Mouse (Mus musculus) lung, postnatal 0 days (tissue): ENCODE data around the gene Tmem136. TPM values are rescaled to one million over a fixed set of nuclear protein-coding genes. Genes with fewer than 3 reads are reported as not detected.
A peak's percentile ranks its signal among the peaks of the same experiment; 100 is the strongest.

Experiments
- ATAC-seq: fragments of 200-750 bp; cut with Nextera tagmentation; 2 replicates; pipeline ENCODE4 v1.8.0; 2017; ENCODE audit warnings: moderate library complexity
- DNase-seq: peaks from one replicate; pipeline ENCODE4 v3.0.0-alpha.2; 2016; ENCODE audit warnings: low spot score
- H3K27ac ChIP-seq: fragments of 300-500 bp; sonication (generic); 2 replicates; pipeline ENCODE4 v1.5.1; 2014; ENCODE audit warnings: antibody characterized with exemption, mild to moderate bottlenecking, low read length, mixed read lengths
- H3K27me3 ChIP-seq: fragments of 300-500 bp; sonication (generic); replicated peaks from 2 replicates; pipeline ENCODE4 v1.6.1; 2014; ENCODE audit warnings: low read length, mixed read lengths; ENCODE audit not compliant: insufficient read depth
- H3K36me3 ChIP-seq: fragments of 300-500 bp; sonication (generic); 2 replicates; pipeline ENCODE4 v1.6.1; 2014; ENCODE audit warnings: low read length, mixed read lengths; ENCODE audit not compliant: insufficient read depth
- H3K4me1 ChIP-seq: fragments of 300-500 bp; sonication (generic); 2 replicates; pipeline ENCODE4 v1.6.1; 2014; ENCODE audit warnings: antibody characterized with exemption, low read depth, low read length, mixed read lengths; ENCODE audit not compliant: insufficient read depth
- H3K4me2 ChIP-seq: fragments of 300-500 bp; sonication (generic); replicated peaks from 2 replicates; pipeline ENCODE4 v1.6.1; 2014; ENCODE audit warnings: low read depth, mild to moderate bottlenecking, low read length, moderate library complexity, mixed read lengths
- H3K4me3 ChIP-seq: fragments of 300-500 bp; sonication (generic); 2 replicates; pipeline ENCODE4 v1.5.1; 2014; ENCODE audit warnings: low read depth, low read length
- H3K9ac ChIP-seq: fragments of 300-500 bp; sonication (generic); replicated peaks from 2 replicates; pipeline ENCODE4 v1.6.1; 2014; ENCODE audit warnings: low read depth, mild to moderate bottlenecking
- H3K9me3 ChIP-seq: fragments of 300-500 bp; sonication (generic); 2 replicates; pipeline ENCODE4 v1.6.1; 2016; ENCODE audit warnings: low read length, mixed read lengths
- CTCF ChIP-seq: IDR thresholded peaks from 2 replicates; pipeline ENCODE4 v1.5.1; 2016; ENCODE audit warnings: antibody characterized with exemption, mild to moderate bottlenecking
- EP300 ChIP-seq: IDR thresholded peaks from 2 replicates; pipeline ENCODE4 v1.6.1; 2016; ENCODE audit warnings: antibody characterized with exemption, mild to moderate bottlenecking, control low read depth
- WGBS: fragments of 180-500 bp; shearing (Covaris S2); extraction: QIAGEN DNeasy Blood & Tissue Kit; methylation state at CpG from one replicate; pipeline ENCODE4 v1.1.7; 2014; 5-methylcytosine and 5-hydroxymethylcytosine counted together
- polyA plus RNA-seq: library from polyadenylated mRNA; unstranded; fragments of >200 nt; fragmentation: Nextera tagmentation; extraction: Ambion mirVana; gene quantifications from 2 replicates; pipeline ENCODE4 v1.2.1, GENCODE M21; 2015

Tmem136 gene
- polyA plus RNA-seq, 1 experiment from 2014 or later: 2.8 TPM

GRCm38 (mm10) chr9:43106426-43107186 lies 9.8 kb downstream of the Tmem136 start:
- H3K27ac ChIP-seq: peak overlapping the region; percentile 97
- H3K4me1 ChIP-seq: peaks cover 6% of the 10 kb centered on the region; the same call in 1 of the 2 replicates
- WGBS: 7% methylated on average over 22 of the region's 22 CpGs
- H3K9ac ChIP-seq: peak overlapping the region; percentile 87
- ATAC-seq (peak; percentile 3; the same call in 1 of the 2 replicates), DNase-seq (peak; percentile 63)
- TF ChIP-seq CTCF (no peak), EP300 (no peak)
- peak overlapping the region; percentile 78 for H3K4me2 ChIP-seq
- no peaks in the 10 kb centered on the region for H3K36me3 ChIP-seq
- H3K9me3 ChIP-seq: no peaks in the 10 kb centered on the region
- H3K4me3 ChIP-seq: peak overlapping the region; percentile 95
- no peaks in the 10 kb centered on the region for H3K27me3 ChIP-seq

- Histone ChIP-seq H3K4me3 (peak overlapping the region; percentile 95), H3K4me1 (peaks cover 6% of the 10 kb centered on the region; the same call in 1 of the 2 replicates), H3K9ac (peak overlapping the region; percentile 87), H3K4me2 (peak overlapping the region; percentile 78), H3K27ac (peak overlapping the region; percentile 97), H3K27me3 (no peaks in the 10 kb centered on the region), H3K9me3 (no peaks in the 10 kb centered on the region), H3K36me3 (no peaks in the 10 kb centered on the region)
- peak; percentile 78 for TF ChIP-seq EP300
- TF ChIP-seq CTCF: no peak
- peak; percentile 82 for ATAC-seq
- under 1% methylated on average over 41 of the region's 91 CpGs for WGBS
- DNase-seq: peak; percentile 96
These were observed 10.6 kb downstream of the Tmem136 start for GRCm38 (mm10) chr9:43105664-43106361.

DNA sequence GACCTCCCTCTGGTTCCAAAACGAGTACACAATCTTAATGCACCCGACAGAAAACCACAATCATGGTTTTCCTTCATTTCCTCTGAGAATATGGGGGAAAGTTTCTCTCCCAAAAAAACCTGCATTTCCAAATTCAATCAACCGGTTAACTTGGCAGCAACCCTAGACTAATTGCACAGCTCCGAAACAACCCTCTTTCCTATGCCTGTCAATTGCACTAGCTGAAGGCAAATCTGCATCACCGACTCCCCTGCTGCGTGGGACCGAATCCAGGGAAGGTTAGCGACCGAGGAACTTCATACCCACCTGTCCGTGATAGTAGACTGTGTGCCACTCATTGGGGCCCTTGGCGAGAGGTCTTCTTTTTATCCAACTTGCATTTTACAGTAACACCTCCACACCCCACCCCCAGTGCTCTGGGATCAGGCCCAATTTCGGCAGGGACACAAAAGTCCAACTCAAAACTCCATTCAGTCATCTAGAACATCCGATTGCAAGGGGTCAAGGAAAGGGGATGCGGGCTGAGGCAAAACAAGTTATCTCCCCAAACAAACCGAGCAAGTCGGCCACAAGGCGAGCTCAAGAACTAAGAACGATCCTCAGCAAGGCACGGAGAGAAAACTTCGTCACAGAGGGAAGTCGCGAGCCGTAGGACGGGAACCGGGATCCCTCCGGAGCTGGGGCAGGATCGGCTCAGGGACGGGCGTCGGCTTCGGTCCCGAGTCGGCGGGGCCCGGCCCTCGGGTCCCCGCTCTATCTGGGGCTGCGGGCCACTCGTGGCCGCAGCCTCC lies 11.3 kb downstream of the Tmem136 start:
- TF ChIP-seq EP300 (no peak), CTCF (no peak)

DNA sequence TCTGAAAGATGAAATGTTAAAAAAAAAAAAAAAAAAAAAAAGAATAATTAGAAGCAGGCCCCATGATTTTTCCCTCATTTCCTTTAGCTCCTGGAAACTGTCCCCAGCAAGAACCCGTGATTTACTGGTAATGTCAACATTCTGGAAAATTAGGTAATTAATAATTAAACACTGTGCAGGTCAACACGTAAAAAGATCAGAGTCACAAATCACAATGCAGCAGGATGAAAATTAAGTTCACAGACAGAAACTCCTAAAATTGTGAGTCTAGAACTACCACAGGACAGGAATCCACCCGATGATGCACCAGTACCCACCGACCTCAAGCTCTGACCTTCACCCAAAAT lies 11.9 kb downstream of the Tmem136 start:
- no peak for ATAC-seq
- peak overlapping the region; percentile 78 for H3K4me2 ChIP-seq
- DNase-seq: no peak
- TF ChIP-seq EP300 (no peak), CTCF (no peak)
- no peaks in the 10 kb centered on the region for H3K36me3 ChIP-seq
- H3K4me3 ChIP-seq: peak overlapping the region; percentile 95
- H3K27ac ChIP-seq: peak overlapping the region; percentile 97
- peaks cover 6% of the 10 kb centered on the region; the same call in 1 of the 2 replicates for H3K4me1 ChIP-seq
- peak overlapping the region; percentile 87 for H3K9ac ChIP-seq
- WGBS: 0% methylated on average over 4 of the region's 4 CpGs
- H3K27me3 ChIP-seq: no peaks in the 10 kb centered on the region
- H3K9me3 ChIP-seq: no peaks in the 10 kb centered on the region

More for the DNA sequence above, 11.3 kb downstream of the Tmem136 start:
- H3K27me3 ChIP-seq: no peaks in the 10 kb centered on the region
- no peak for ATAC-seq
- peak overlapping the region; percentile 95 for H3K4me3 ChIP-seq
- H3K9me3 ChIP-seq: no peaks in the 10 kb centered on the region
- peak overlapping the region; percentile 87 for H3K9ac ChIP-seq
- H3K4me2 ChIP-seq: peak overlapping the region; percentile 78
- H3K4me1 ChIP-seq: peaks cover 6% of the 10 kb centered on the region; the same call in 1 of the 2 replicates
- DNase-seq: peak; percentile 49
- WGBS: 2% methylated on average over 37 of the region's 40 CpGs
- peak overlapping the region; percentile 97 for H3K27ac ChIP-seq
- H3K36me3 ChIP-seq: no peaks in the 10 kb centered on the region

DNA sequence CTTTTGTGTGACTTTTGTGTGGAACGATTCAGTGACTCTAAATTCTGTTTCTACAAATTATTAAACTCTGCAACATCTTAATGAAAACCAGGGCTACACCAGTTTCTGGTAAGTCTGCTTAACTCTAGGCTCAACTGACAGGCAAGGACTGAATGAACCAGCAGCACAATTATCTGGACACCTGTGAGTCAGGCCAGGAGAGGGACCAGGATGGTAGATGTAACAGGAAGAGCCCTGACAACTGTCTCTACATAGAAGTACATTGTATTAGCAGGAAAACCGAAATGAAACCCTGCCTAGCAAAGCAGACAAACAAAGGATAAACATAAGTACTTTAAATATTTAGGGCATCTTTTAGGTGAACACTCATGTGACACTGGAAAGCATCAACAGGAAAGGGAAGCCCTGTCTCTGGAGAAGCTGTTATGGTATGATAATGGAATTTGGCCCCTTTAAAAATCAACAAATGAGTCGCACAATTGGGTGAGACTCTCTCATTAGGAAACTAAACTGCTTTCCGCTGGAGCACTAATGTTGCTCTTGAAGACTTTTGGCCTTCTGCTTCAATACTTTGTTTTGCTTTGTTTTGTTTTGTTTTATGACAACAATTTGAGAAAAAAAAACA lies 12.6 kb downstream of the Tmem136 start:
- H3K27me3 ChIP-seq: no peaks in the 10 kb centered on the region
- peaks cover 6% of the 10 kb centered on the region; the same call in 1 of the 2 replicates for H3K4me1 ChIP-seq
- no peaks in the 10 kb centered on the region for H3K9me3 ChIP-seq
- peak overlapping the region; percentile 78 for H3K4me2 ChIP-seq
- no peak; the same call in 1 of the 2 replicates for ATAC-seq
- H3K36me3 ChIP-seq: no peaks in the 10 kb centered on the region
- WGBS: 9% methylated on average over 4 of the region's 4 CpGs
- no peak for TF ChIP-seq CTCF
- TF ChIP-seq EP300: peak; percentile 96
- H3K9ac ChIP-seq: peak overlapping the region; percentile 87; the same call in 1 of the 2 replicates
- peak; percentile 71 for DNase-seq
- peak overlapping the region; percentile 97; the same call in 1 of the 2 replicates for H3K27ac ChIP-seq
- H3K4me3 ChIP-seq: peak overlapping the region; percentile 95
